Mouse (Mus musculus) forebrain, embryonic 14.5 days (tissue): Measurements from ENCODE around the gene Col4a2. TPM values are rescaled to one million over a fixed set of nuclear protein-coding genes. Genes with fewer than 3 reads are reported as not detected.
A peak's percentile ranks its signal among the peaks of the same experiment; 100 is the strongest.

Source experiments
- ATAC-seq: fragments of 200-750 bp; cut with Nextera tagmentation; 2 replicates; pipeline ENCODE4 v1.8.0; 2017; ENCODE audit warnings: mild to moderate bottlenecking, moderate library complexity
- DNase-seq: peaks from one replicate; pipeline ENCODE4 v3.0.0-alpha.2; 2015; ENCODE audit warnings: low spot score
- H3K27ac ChIP-seq: fragments of 300-500 bp; sonication (generic); 2 replicates; pipeline ENCODE4 v1.5.1; 2014; ENCODE audit warnings: low read depth, mild to moderate bottlenecking, control low read depth, low read length, moderate library complexity
- H3K27me3 ChIP-seq: fragments of 300-500 bp; sonication (generic); replicated peaks from 2 replicates; pipeline ENCODE4 v1.6.1; 2014; ENCODE audit warnings: low read length, control low read depth, mixed read lengths; ENCODE audit not compliant: control insufficient read depth, insufficient read depth
- H3K36me3 ChIP-seq: fragments of 300-500 bp; sonication (generic); 2 replicates; pipeline ENCODE4 v1.6.1; 2014; ENCODE audit warnings: low read length, control low read depth; ENCODE audit not compliant: control insufficient read depth, insufficient read depth
- H3K4me1 ChIP-seq: fragments of 300-500 bp; sonication (generic); 2 replicates; pipeline ENCODE4 v1.6.1; 2014; ENCODE audit warnings: antibody characterized with exemption, low read length, control low read depth; ENCODE audit not compliant: control insufficient read depth, insufficient read depth
- H3K4me2 ChIP-seq: fragments of 300-500 bp; sonication (generic); 2 replicates; pipeline ENCODE4 v1.6.1; 2014; ENCODE audit warnings: mild to moderate bottlenecking, control low read depth, low read length
- H3K4me3 ChIP-seq: fragments of 300-500 bp; sonication (generic); 2 replicates; pipeline ENCODE4 v1.5.1; 2014; ENCODE audit warnings: low read depth, low read length, control low read depth
- H3K9ac ChIP-seq: fragments of 300-500 bp; sonication (generic); 2 replicates; pipeline ENCODE4 v1.6.1; 2014; ENCODE audit warnings: mild to moderate bottlenecking, low read length, control low read depth, moderate library complexity
- H3K9me3 ChIP-seq: fragments of 300-500 bp; sonication (generic); replicated peaks from 2 replicates; pipeline ENCODE4 v1.6.1; 2016; ENCODE audit warnings: low read length, control low read depth, mixed read lengths; ENCODE audit not compliant: control insufficient read depth
- WGBS: fragments of 180-500 bp; shearing (Covaris S2); extraction: QIAGEN DNeasy Blood & Tissue Kit; methylation state at CpG from one replicate; pipeline ENCODE4 v1.1.7; 2014; 5-methylcytosine and 5-hydroxymethylcytosine counted together
- polyA plus RNA-seq: library from polyadenylated mRNA; unstranded; fragments of >200 nt; fragmentation: Nextera tagmentation; extraction: Ambion mirVana; gene quantifications from 2 replicates; pipeline ENCODE4 v1.2.1, GENCODE M21; 2014

Col4a2 gene
- polyA plus RNA-seq, 1 experiment from 2014 or later = 19.1 TPM

DNA sequence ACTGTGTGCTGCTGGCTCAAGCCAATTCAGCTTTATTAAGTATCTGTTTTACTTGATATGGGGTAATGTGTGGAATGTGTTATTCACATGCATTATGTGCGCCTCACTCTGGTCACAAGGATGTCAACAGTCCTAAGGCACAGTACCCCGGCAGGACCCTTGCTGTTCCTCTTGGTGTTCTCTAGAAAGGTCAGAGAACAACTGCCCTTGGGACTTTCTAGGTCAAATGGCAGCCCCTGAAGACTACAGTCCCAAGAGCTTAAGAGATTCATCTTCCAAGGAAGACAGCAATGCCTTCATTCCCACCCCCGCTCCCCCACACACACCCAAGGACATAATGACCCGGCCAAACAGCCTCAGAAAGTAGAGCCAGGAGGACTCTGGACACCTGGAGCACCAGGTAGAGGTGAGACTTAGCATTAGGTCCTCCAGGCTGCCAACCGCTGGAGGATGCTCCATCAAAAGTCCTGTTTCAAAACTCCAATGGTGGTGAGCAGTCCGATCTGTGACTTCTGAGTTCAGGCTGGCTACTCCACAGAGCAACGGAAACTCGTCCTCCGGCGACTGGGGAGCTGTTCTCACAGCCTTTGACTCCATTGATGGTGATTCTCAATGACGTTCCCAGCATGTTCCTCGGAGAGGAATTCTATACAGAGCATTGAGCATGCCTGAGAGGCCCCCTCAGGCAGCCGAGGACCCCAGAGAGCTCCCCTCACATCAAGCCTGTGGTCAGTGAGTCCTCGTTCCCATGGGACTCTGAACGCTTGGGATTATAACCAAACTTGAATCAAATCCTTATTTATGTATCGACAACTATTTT, 65.0 kb downstream of the Col4a2 start:
- no peak overlapping the region for H3K27ac ChIP-seq
- DNase-seq (no peak), ATAC-seq (no peak)
- no peaks in the 10 kb centered on the region for H3K36me3 ChIP-seq
- WGBS = 77% methylated on average over 16 of the region's 16 CpGs
- peaks cover 11% of the 10 kb centered on the region; the same call in 1 of the 2 replicates for H3K4me1 ChIP-seq
- H3K4me3 ChIP-seq = no peak overlapping the region
- H3K9me3 ChIP-seq = no peaks in the 10 kb centered on the region
- H3K27me3 ChIP-seq = no peaks in the 10 kb centered on the region
- H3K4me2 ChIP-seq = no peak overlapping the region
- no peak overlapping the region for H3K9ac ChIP-seq

DNA sequence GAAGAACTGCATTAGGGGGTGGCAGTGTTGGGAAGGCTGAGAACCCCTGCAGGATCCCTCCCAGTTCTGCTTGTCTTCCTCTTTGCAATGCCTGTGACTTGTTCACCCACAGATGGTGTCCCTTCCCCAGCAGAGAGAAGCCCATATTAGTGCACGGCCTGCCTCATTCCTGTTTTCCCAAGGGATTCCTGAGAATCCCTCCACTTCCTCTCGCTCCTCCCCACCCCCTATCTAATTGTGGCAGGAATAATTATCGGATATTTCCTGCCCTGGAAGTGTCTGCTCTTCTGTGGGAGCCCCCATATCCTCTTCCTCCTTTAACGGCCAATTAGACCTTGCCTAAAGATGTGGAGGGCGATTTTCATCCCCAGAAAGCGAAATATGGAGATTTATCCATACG, 67.0 kb downstream of the Col4a2 start:
- ATAC-seq (no peak), DNase-seq (no peak)
- WGBS = 87% methylated on average over 7 of the region's 7 CpGs
- no peaks in the 10 kb centered on the region for H3K36me3 ChIP-seq
- H3K4me1 ChIP-seq = peaks cover 11% of the 10 kb centered on the region; the same call in 1 of the 2 replicates
- no peak overlapping the region for H3K4me3 ChIP-seq
- no peak overlapping the region for H3K27ac ChIP-seq
- H3K9ac ChIP-seq = no peak overlapping the region
- no peak overlapping the region for H3K4me2 ChIP-seq
- no peaks in the 10 kb centered on the region for H3K27me3 ChIP-seq
- no peaks in the 10 kb centered on the region for H3K9me3 ChIP-seq

DNA sequence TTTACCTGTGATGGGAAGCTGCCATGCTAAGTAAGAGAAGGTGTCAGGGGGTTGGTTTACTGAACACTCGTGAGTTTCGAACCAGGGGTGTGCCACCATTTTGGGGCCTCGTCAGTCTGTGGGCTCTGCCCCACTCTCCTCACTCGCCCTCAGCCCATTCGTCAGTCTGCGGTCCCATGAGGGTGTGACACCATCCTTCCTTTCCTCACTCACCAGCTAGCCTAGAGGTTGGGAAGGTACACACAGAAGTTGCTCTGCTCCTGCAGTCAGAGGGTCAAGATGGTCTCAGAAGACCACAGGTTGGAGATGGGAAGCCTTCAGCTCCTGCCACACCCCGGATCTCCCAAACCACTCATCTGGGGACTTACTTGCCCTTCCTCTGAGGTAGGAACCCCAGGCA, 68.9 kb downstream of the Col4a2 start:
- ATAC-seq = no peak
- H3K4me3 ChIP-seq = no peak overlapping the region
- 92% methylated on average over 7 of the region's 7 CpGs for WGBS

DNA sequence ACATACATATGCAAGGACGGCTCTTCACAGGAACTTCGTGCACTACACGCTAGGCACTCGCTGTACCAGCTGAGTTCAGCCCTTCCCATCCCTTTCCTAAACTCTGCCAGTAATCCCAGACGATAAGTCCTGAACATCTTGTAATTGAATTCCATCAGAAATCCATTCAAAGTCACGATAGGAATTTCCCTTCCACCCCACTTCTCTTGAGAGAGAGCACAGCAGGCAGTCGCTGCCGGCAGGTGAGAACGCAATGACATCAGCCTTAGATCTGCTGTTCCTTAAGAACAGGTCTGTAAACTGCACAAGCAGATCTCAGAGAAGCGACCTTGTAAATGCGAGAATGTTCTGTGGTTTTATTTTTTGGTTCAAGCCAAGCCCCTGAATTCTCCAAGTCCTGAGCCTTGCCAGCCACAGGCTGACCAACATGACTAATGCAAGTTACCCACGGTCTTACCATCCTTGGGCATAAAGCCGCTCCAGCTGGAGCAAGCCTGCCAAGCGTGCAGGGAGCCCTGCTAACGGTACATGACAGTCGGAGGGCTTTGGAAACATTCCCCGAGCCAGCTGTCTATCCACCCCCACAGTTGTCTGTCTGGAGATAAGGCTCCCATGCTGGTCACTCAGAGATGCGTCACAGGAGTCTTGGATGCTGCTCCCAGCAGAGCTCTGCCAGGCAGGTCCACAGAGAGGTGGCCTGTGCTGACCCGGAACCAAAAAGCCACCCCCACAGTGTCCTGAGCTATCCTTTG, 69.6 kb downstream of the Col4a2 start:
- H3K9ac ChIP-seq = no peak overlapping the region
- ATAC-seq (peak; percentile 40; the same call in 1 of the 2 replicates), DNase-seq (peak; percentile 58)
- H3K4me2 ChIP-seq = no peak overlapping the region
- no peaks in the 10 kb centered on the region for H3K27me3 ChIP-seq
- peak overlapping the region; percentile 21; the same call in 1 of the 2 replicates for H3K27ac ChIP-seq
- H3K9me3 ChIP-seq = no peaks in the 10 kb centered on the region
- H3K4me1 ChIP-seq = peaks cover 11% of the 10 kb centered on the region; the same call in 1 of the 2 replicates
- 18% methylated on average over 19 of the region's 19 CpGs for WGBS
- H3K36me3 ChIP-seq = no peaks in the 10 kb centered on the region
- no peak overlapping the region for H3K4me3 ChIP-seq

More for the DNA sequence above, 68.9 kb downstream of the Col4a2 start:
- H3K36me3 ChIP-seq = no peaks in the 10 kb centered on the region
- H3K27me3 ChIP-seq = no peaks in the 10 kb centered on the region
- H3K4me1 ChIP-seq = peaks cover 11% of the 10 kb centered on the region; the same call in 1 of the 2 replicates
- no peak overlapping the region for H3K27ac ChIP-seq
- no peak overlapping the region for H3K4me2 ChIP-seq
- no peak overlapping the region for H3K9ac ChIP-seq
- no peaks in the 10 kb centered on the region for H3K9me3 ChIP-seq
- no peak for DNase-seq

DNA sequence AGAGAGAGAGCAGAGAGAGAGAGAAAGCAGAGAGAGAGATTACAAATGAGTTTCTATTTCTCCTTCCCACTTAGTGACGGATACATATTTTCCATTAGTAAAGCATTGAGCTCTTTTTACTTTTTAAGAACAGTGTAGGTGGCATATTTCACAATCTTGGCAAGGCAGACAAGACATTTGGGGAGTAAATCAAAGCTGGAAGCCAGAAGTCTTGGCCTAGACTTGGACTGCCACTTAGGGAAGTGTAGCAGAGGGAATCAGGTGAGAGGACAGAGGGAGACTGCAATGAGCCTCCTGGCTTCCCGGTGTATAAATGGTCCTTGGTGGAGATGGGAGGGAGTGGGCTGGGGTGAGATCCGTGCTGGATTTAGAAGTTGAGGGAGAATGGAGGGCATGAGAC, 70.3 kb downstream of the Col4a2 start:
- 61% methylated on average over 3 of the region's 3 CpGs for WGBS
- H3K4me1 ChIP-seq = peaks cover 11% of the 10 kb centered on the region; the same call in 1 of the 2 replicates
- H3K4me3 ChIP-seq = no peak overlapping the region
- H3K27me3 ChIP-seq = no peaks in the 10 kb centered on the region
- H3K4me2 ChIP-seq = no peak overlapping the region
- no peaks in the 10 kb centered on the region for H3K9me3 ChIP-seq
- H3K27ac ChIP-seq = no peak overlapping the region
- ATAC-seq = no peak
- H3K9ac ChIP-seq = no peak overlapping the region
- H3K36me3 ChIP-seq = no peaks in the 10 kb centered on the region
- DNase-seq = no peak

DNA sequence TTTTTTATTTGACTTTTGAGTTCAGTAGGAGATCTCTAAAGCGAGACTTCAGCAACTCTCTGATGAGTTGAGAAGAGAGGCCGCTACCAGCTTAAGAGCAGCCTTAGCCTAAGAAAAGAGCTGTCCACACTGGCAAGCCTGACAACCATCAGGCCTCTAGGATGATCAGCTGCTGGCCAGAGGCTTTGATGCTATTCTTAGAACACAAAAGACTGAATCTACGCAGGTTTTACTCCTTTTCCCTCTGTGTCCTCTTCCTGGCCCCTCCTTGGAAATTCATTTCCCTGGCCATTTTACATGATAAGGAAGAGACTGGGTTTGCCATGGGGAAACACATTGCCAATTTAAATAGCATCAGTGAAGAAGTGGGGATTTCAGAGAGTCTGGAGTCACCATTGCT, 70.8 kb downstream of the Col4a2 start:
- H3K9me3 ChIP-seq = no peaks in the 10 kb centered on the region
- ATAC-seq = no peak
- 73% methylated on average over 3 of the region's 3 CpGs for WGBS

DNA sequence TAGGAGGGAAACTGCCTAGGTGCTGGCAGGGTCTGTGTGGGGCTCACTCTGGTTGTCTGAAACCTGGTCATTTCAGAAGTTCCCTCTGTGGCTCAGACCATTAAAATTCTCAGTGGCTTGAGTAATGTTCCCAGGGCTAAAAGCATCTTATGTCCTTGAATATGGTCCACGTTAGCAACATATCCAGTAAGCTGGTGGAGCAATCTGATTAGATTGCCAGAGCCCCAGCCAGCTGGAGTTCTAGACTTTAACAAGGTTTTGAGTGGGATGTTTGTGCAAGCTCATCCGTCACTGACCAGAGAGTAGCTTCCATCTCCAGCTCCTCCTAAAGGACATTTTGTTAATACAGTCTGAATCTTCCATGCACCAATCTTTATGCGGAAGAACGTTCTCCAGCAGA, 72.2 kb downstream of the Col4a2 start:
- H3K4me2 ChIP-seq = no peak overlapping the region
- 91% methylated on average over 4 of the region's 4 CpGs for WGBS
- H3K9me3 ChIP-seq = no peaks in the 10 kb centered on the region
- DNase-seq (no peak), ATAC-seq (no peak)
- no peaks in the 10 kb centered on the region for H3K27me3 ChIP-seq
- no peak overlapping the region for H3K4me3 ChIP-seq
- H3K9ac ChIP-seq = no peak overlapping the region
- H3K4me1 ChIP-seq = peaks cover 11% of the 10 kb centered on the region; the same call in 1 of the 2 replicates
- H3K27ac ChIP-seq = no peak overlapping the region; the same call in 1 of the 2 replicates
- H3K36me3 ChIP-seq = no peaks in the 10 kb centered on the region

More for the DNA sequence above, 70.8 kb downstream of the Col4a2 start:
- DNase-seq = no peak
- Histone ChIP-seq H3K36me3 (no peaks in the 10 kb centered on the region), H3K4me1 (peaks cover 11% of the 10 kb centered on the region; the same call in 1 of the 2 replicates), H3K4me2 (no peak overlapping the region), H3K4me3 (no peak overlapping the region), H3K9ac (no peak overlapping the region), H3K27me3 (no peaks in the 10 kb centered on the region), H3K27ac (no peak overlapping the region)

DNA sequence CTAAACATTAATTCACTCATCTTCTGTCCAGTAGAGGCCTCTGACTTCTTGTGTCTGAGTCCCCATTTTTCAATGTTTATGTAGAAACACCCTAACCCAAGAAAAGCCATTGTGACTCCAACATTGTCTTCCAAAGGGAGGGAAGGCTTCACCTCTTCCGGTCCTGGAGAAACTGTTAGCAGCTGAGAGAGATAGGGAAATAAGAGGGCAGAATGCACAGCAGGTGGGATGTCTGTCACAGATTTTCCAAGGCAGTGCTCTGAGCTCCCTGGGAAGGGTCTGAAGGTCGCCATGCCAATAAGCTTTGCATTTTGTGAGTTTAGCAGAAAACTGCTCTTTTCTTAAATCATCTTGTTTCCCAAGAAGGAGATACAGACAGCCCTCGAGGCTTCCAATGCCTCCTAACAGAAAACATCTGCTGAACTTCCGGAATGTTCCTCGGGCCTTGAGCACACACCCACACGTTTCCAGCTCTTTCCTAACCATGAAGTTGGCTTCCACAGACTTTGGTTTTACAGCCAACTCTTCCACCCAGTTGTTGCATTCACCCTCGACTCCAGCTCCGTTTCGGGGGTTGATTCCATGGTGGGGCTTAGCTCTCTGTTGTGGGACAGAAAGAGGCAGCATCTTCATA, 72.8 kb downstream of the Col4a2 start:
- Histone ChIP-seq H3K27me3 (no peaks in the 10 kb centered on the region), H3K36me3 (no peaks in the 10 kb centered on the region), H3K4me2 (no peak overlapping the region), H3K9me3 (no peaks in the 10 kb centered on the region), H3K27ac (no peak overlapping the region), H3K4me3 (no peak overlapping the region), H3K9ac (no peak overlapping the region), H3K4me1 (peaks cover 11% of the 10 kb centered on the region; the same call in 1 of the 2 replicates)
- WGBS = 79% methylated on average over 9 of the region's 9 CpGs
- no peak for ATAC-seq
- DNase-seq = no peak
